Mouse (Mus musculus): ENCODE results near the gene Znrd1.

DNA sequence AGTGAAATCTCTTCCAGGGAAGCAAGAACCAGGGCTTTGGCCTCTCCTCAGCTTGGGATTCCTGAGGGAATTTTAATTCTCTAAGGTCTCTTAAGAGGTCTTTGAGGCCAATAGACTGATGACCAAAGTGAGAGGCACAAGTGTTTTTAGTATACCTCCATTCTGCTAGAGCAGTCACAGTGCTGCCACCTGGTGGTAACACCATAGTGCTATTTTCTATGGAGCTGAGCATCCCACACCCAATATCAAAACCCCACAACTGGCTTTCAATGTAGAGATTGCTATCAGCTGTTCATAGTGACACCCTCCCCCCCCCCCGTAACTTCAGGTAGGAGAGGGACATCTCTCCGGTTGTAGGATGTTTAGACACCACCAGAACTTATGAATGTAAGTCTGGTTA, 44.3 kb downstream of the Znrd1 start:
- TF ChIP-seq CTCF (IDR thresholded peaks at IDR 0.05; ENCODE audit: insufficient read depth, low read length) (peak; percentile 49; the same call in 1 of the 2 replicates), POLR2A (IDR thresholded peaks at IDR 0.05; ENCODE audit: borderline replicate concordance, extremely low read depth, low read depth, low read length) (no peak)
